Mouse (Mus musculus): ENCODE measurements at regions not wholly inside any gene's neighbourhood (a gene's known extent, or its start where the extent isn't known, plus 50 kb on each side); places are given as distances from the start of the nearest gene placed in this dataset.

DNA sequence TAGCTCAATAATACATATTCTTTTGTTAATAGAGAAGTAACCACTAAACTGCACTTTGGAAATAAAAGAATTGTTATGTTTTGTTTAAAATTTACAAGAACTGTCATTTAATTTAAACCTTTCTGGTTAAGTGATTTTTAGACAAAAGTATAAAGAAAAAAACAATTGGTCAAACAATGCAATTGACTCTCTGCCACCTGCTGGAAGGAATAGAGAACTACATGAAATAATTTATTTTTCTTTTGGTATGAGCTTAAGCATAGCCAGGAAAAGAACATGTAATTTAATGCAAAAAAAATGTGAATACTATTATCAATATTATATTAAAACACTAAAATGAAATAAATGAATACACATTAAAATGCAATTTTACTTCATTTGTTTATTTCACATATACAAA, 465.5 kb upstream of the Pcdh10 start:
- Histone ChIP-seq H3K4me1 (ENCODE audit: control insufficient read depth in 1 of 2, insufficient read depth in 2 of 2) (no peaks in the 10 kb centered on the region), H3K9ac (ENCODE audit: insufficient read depth, low read depth) (no peak overlapping the region), H3K79me2 (replicated peaks; ENCODE audit: control insufficient read depth, extremely low read depth, insufficient read depth, poor library complexity, severe bottlenecking) (no peaks in the 10 kb centered on the region), H3K27ac (ENCODE audit: insufficient read depth, low read depth) (no peak overlapping the region), H3K36me3 (replicated peaks in 1 of 2; ENCODE audit: control insufficient read depth in 1 of 2, insufficient read depth in 1 of 2, low read length in 1 of 2) (no peaks in the 10 kb centered on the region), H3K9me3 (replicated peaks; ENCODE audit: low read length) (no peaks in the 10 kb centered on the region), H3K27me3 (replicated peaks) (no peaks in the 10 kb centered on the region), H3K4me2 (ENCODE audit: insufficient read depth, low read depth, poor library complexity, severe bottlenecking) (no peak overlapping the region), H3K4me3 (replicated peaks in 1 of 3; ENCODE audit: low read depth in 2 of 3, low read length in 2 of 3, poor library complexity in 1 of 3) (no peak overlapping the region)
- dilution Hi-C loops (cut with MboI; ENCODE audit: extremely low pct_ligation_motif_present, extremely low pct_unique_long_range_greater_than_20kb, low sequenced_read_pairs), result no loop called here
- in situ Hi-C loops (cut with MboI; ENCODE audit: low pct_ligation_motif_present, low pct_unique_long_range_greater_than_20kb, low sequenced_read_pairs), result no loop called here
- peak; percentile 13 for DNase-seq (ENCODE audit: extremely low read depth)
- TF ChIP-seq EP300 (IDR thresholded peaks at IDR 0.05; ENCODE audit: low read length), result no peak
- no peak for TF ChIP-seq KAT2A (IDR thresholded peaks at IDR 0.05; ENCODE audit: insufficient replicate concordance, low read length)
- no peak for TF ChIP-seq E2F4 (IDR thresholded peaks at IDR 0.05; ENCODE audit: insufficient replicate concordance, low read depth, low read length)
- TF ChIP-seq HCFC1 (IDR thresholded peaks at IDR 0.05; ENCODE audit: low read depth, low read length), result no peak
- no peak for TF ChIP-seq NELFE (IDR thresholded peaks at IDR 0.05; ENCODE audit: low read depth, low read length)
- no peak for TF ChIP-seq MXI1 (IDR thresholded peaks at IDR 0.05; ENCODE audit: low read depth, low read length)
- no peak for TF ChIP-seq SIN3A (IDR thresholded peaks at IDR 0.05; ENCODE audit: low read length)
- TF ChIP-seq ZNF384 (IDR thresholded peaks at IDR 0.05; ENCODE audit: low read depth, low read length), result peak; percentile 42; the same call in 1 of the 2 replicates
- TF ChIP-seq CHD1 (IDR thresholded peaks at IDR 0.05; ENCODE audit: low read depth, low read length), result no peak
- peak in 1 of 2 experiments; percentile 63; a peak in 2 of 4 replicates for TF ChIP-seq CTCF (conservative IDR thresholded peaks at IDR 0.05 in 1 of 2, IDR thresholded peaks at IDR 0.05 in 1 of 2; ENCODE audit: low read depth in 2 of 2, low read length in 2 of 2)
- TF ChIP-seq TBP (conservative IDR thresholded peaks at IDR 0.05; ENCODE audit: low read depth, low read length), result no peak
- no peak for TF ChIP-seq MAZ (IDR thresholded peaks at IDR 0.05; ENCODE audit: low read depth, low read length)
- no peak for TF ChIP-seq ELF1 (IDR thresholded peaks at IDR 0.05; ENCODE audit: low read depth, low read length)
- no peak for TF ChIP-seq TCF12 (IDR thresholded peaks at IDR 0.05; ENCODE audit: low read depth, low read length)
- TF ChIP-seq ETS1 (conservative IDR thresholded peaks at IDR 0.05; ENCODE audit: low read depth, low read length), result no peak
- TF ChIP-seq USF2 (conservative IDR thresholded peaks at IDR 0.05; ENCODE audit: low read depth, low read length), result no peak
- no peak for TF ChIP-seq POLR2A (IDR thresholded peaks at IDR 0.05; ENCODE audit: low read depth, low read length)
- no peak for TF ChIP-seq MEF2A (IDR thresholded peaks at IDR 0.05; ENCODE audit: borderline replicate concordance, low read depth, low read length)
- TF ChIP-seq UBTF (IDR thresholded peaks at IDR 0.05; ENCODE audit: low read depth, low read length), result no peak
- no peak for TF ChIP-seq USF1 (IDR thresholded peaks at IDR 0.05; ENCODE audit: low read depth, low read length)
- no peak for TF ChIP-seq ZMIZ1 (IDR thresholded peaks at IDR 0.05; ENCODE audit: low read depth, low read length)
- TF ChIP-seq CHD2 (IDR thresholded peaks at IDR 0.05; ENCODE audit: low read length), result no peak
- peak; percentile 57 for TF ChIP-seq RAD21 (IDR thresholded peaks at IDR 0.05; ENCODE audit: low read depth, low read length)
- TF ChIP-seq JUN (IDR thresholded peaks at IDR 0.05; ENCODE audit: insufficient read depth, low read depth, low read length), result no peak
- peak; percentile 63 for TF ChIP-seq SMC3 (IDR thresholded peaks at IDR 0.05; ENCODE audit: low read depth, low read length)
- TF ChIP-seq JUND (conservative IDR thresholded peaks at IDR 0.05; ENCODE audit: low read depth, low read length), result no peak
- TF ChIP-seq PAX5 (IDR thresholded peaks at IDR 0.05; ENCODE audit: low read length), result no peak
- TF ChIP-seq MAFK (IDR thresholded peaks at IDR 0.05; ENCODE audit: insufficient replicate concordance, low read length), result no peak
- TF ChIP-seq MAX (IDR thresholded peaks at IDR 0.05; ENCODE audit: low read length), result no peak

Data from CH12.LX (cell line).